Mouse (Mus musculus) ES-CJ7 (cell line): ENCODE measurements around the gene Gm10382.
"Not testable (repeated sequence)": the region's sequence is repeated elsewhere in the genome, so short reads cannot be mapped to it uniquely, and the experiment has no call there.

ENCODE experiments used
- DNase-seq: peaks from one replicate; pipeline ENCODE4 v3.0.0; 2011; ENCODE audit warnings: low read depth, low spot score

Gene Gm10382

DNA sequence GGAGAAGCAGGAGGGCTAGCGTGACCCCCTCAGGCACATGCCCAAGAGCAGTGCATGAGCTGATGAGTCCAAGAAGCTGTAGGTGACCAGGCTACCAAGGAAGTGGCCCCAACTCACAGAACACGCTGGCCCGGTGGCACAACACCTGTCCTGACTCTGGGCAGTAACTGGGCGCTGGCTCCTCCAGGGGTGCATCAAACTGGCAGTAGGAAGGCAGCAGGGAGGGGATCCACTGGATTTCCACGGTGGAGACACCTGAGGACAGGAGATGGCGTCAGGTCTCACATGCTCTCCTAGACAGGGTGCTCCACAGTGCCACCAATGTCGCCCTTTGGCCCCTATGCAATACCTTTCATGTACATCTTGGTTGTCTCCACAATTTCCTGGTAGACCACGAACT is 27.1 kb downstream of the Gm10382 start:
- no peak for DNase-seq

DNA sequence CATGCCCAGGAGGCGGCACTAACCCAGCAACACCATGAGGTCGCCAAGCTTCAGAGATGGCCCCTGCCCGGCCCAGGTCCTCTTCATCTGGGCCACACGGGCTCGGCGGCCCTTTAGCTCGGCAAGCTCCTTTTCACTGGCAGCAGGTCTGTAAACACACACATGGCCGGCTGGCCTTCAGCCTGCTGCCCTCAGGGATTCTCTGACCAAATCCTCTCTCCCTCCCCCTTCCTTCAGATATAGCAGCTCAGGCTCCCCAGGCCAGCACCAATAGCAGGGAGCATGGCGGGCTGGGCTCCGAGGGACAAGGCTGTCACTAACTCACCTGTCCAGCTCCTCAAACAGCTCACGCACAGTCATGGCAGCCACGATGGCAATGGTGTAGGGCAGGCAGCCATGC is 29.5 kb downstream of the Gm10382 start:
- no peak for DNase-seq

DNA sequence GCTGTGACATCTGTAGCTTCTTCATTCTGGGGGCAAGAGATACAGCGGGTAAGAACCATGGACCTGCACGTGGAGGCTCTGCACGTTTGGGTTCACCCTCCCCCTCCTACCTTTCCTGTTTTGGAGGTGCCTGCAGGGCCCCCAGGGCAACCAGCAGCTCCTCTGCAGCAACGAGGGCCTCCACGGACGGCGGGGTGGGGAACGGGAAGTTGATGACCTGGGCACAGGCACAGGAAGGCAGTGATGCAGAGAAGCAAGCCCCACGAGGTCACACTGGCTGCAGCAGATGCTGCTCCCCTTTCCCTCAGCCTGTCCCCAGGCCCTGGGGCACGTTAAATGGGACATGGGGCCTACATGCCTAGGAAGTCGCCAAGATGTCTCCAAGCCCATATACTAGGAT is 30.0 kb downstream of the Gm10382 start:
- DNase-seq: no peak

DNA sequence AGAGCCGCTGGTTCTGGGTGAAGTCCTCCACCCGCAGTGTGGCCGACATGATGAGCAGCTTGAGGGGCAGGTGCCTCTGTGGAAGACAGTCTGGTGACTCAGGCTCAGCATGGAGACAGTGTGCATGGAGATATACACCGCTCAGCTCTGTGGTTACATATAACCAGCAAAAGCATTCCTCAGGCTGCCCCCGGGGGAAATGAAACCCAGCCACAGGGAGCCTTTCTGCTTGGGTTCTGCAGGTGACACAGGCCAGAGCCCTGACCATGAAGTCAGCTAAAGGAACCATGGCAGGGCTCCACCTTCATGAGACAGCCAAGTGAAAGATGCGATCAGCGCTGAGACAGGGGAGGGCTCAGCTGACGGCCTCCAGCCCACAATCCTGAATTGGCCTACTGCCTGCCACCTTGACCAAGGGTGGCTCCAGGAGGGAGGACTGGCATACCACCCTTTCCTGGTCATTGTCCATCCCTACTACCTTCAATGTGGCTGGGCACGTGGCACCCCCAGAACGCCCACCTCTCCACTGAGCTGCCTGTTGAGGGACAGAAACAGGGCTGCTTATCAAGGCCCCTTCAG is 36.7 kb downstream of the Gm10382 start:
- no peak for DNase-seq

DNA sequence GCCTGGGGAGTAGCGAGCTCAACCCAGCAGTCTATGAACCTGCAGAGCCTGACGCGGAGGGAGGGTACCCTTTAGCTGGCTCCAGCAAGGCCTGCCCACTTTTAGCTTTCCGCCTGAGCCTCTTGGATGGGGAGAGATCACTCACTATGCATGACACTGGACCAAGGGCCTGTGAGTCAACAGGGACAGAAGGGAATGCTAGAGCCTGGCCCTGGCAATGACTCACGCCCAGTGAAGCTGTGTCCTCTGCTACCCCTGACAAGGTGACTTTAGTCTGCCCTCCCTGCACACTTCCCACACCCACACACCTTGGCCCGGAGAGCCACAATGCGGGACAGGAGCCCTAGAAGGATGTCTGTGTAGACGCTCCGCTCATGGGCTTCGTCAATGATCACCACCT is 37.2 kb downstream of the Gm10382 start:
- peak; percentile 48 for DNase-seq

DNA sequence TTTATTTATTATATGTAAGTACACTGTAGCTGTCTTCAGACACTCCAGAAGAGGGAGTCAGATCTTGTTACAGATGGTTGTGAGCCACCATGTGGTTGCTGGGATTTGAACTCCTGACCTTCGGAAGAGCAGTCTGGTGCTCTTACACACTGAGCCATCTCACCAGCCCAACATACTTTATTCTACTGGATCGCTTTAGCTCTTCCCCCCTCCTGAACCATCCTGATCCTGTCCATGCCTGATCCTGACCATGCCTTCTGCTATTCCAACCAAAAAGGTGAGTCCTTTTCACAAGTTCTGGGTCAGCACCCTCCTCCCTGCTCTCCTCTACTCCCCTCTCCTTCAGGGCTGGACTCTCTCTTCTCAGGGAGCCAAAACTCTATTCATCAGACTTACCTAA is 43.2 kb downstream of the Gm10382 start:
- DNase-seq: not testable (repeated sequence)

DNA sequence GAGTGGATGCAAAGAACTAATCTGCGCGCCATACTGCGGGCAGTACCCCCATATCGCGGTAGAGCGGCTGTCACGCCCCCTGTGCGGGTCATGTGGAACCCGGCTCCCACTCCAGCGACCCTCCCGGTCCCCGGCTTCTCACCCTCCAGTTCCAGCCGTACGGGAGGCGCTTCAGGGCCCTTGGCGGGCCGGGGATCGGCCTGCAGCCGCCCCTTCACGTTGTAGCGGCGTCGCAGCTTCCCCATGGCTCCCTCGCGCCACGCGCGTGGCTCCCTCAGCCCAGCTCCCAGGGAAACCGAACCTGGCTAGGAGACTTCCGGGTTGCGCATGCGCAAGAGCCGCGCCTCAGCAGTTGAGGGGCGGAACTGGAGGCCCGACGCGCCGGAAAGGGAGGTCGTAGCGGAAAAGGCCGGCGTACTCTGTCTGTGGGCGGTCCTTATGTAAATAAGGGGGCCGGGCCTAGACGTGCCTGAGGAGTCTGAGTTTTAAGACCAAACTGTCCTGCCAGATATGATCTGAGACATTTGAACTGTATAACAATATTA is 44.7 kb downstream of the Gm10382 start, which contains the start of gene Dhx37:
TSS of gene Dhx37 (minus strand) at position 329 of the 545 bp plus-strand sequence.
- DNase-seq: peak; percentile 98

DNA sequence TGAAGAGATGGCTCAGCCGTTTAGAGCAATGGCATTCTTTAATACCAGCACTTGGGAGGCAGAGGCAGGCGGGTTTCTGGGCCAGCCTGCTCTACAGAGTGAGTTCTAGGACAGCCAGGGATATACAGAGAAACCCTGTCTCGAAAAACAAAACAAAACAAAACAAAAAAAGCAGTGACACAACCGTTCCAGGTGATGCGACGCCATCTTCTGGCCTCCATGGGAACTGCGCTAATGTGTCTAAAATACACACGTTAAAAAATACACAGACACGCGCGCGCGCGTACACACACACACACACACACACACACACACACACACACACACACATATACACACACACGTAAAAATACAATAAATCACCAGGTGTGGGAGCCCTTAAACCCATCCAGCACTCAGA is 45.2 kb downstream of the Gm10382 start:
- DNase-seq: peak; percentile 74
